Mouse (Mus musculus): Measurements from ENCODE around the gene Pramel1. TPM values are rescaled to one million over a fixed set of nuclear protein-coding genes. Genes with fewer than 3 reads are reported as not detected.
"Not testable (repeated sequence)": the region's sequence is repeated elsewhere in the genome, so short reads cannot be mapped to it uniquely, and the experiment has no call there.

Pramel1 gene
- 2.0 and 2.1 TPM in 2 replicates for polyA plus RNA-seq (2011; ENCODE audit: insufficient read depth, insufficient read length, low read depth, missing spikeins)

DNA sequence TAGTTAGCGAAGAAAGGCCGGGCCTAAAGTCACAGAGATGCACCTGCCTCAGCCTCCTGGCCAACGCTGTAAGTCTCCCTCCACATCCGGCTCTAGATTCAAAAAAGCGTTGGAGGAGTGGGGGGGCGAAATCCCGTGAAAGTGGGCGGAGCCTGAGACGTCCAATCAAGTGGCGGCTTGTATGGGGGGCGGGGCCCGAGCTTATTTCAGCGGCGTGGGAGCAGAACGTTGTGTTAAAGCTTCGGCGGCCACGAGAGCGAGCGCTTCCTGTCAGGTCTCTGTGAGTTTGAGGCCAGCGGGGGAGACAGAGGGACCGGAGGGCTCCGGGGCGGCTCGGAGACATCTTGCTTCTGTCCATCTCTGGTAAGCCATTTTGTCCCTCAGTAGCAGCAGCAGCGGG, at the start of gene Pramel1:
TSS of gene Pramel1 (plus strand) at position 248 of the 400 bp plus-strand sequence.
- Histone ChIP-seq H3K27ac (ENCODE audit: insufficient read depth, low read length) (no peak within 1 kb of the TSS), H3K4me1 (ENCODE audit: control insufficient read depth, insufficient read depth, low read length) (peaks cover 4% of the 10 kb centered on the region), H3K9me3 (replicated peaks; ENCODE audit: control insufficient read depth, insufficient read depth, low read length, poor library complexity, severe bottlenecking) (no peaks in the 10 kb centered on the region; the same call in 1 of the 2 replicates), H3K9ac (ENCODE audit: low read depth, poor library complexity, severe bottlenecking) (0 out of 2 replicates have a peak within 1 kb of the TSS, but pooled peaks have one; percentile 22), H3K36me3 (ENCODE audit: control insufficient read depth, insufficient read depth, low read length, poor library complexity, severe bottlenecking) (no peaks in the 10 kb centered on the region), H3K27me3 (ENCODE audit: control insufficient read depth, insufficient read depth, low read length, poor library complexity, severe bottlenecking) (0 out of 2 replicates have a peak, but pooled peaks cover 2% of the 10 kb centered on the region), H3K4me3 (ENCODE audit: low read depth, low read length) (0 out of 2 replicates have a peak within 1 kb of the TSS, but pooled peaks have one; percentile 9)
- TF ChIP-seq POLR2A (IDR thresholded peaks at IDR 0.05; ENCODE audit: insufficient read depth, low read length) (no peak), EP300 (IDR thresholded peaks at IDR 0.05; ENCODE audit: insufficient read depth, low read depth, low read length) (no peak), CTCF (IDR thresholded peaks at IDR 0.05; ENCODE audit: low read depth, low read length) (no peak)

DNA sequence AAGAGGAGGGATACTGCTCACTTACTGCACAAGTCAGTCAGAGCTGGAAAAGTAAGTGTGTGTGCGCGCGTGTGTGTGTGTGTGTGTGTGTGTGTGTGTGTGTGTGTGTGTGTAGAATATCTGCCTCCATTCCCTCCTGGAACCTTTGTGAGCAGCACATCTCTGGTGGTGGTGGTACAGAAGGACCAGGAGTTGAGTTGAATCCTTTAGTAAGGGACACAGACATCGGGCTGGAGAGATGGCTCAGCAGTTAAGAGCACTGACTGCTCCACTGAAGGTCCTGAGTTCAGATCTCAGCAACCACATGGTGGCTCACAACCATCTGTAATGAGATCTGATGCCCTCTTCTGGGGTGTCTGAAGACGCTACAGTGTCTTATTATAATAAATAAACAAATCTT, 48.7 kb upstream of the Pramel1 start:
- H3K4me1 ChIP-seq (ENCODE audit: control insufficient read depth, insufficient read depth, low read length); H3K9ac ChIP-seq (ENCODE audit: low read depth, poor library complexity, severe bottlenecking); H3K27me3 ChIP-seq (ENCODE audit: control insufficient read depth, insufficient read depth, low read length, poor library complexity, severe bottlenecking); H3K36me3 ChIP-seq (ENCODE audit: control insufficient read depth, insufficient read depth, low read length, poor library complexity, severe bottlenecking); H3K4me3 ChIP-seq (ENCODE audit: low read depth, low read length); H3K27ac ChIP-seq (ENCODE audit: insufficient read depth, low read length); H3K9me3 ChIP-seq (replicated peaks; ENCODE audit: control insufficient read depth, insufficient read depth, low read length, poor library complexity, severe bottlenecking): not testable (repeated sequence)

DNA sequence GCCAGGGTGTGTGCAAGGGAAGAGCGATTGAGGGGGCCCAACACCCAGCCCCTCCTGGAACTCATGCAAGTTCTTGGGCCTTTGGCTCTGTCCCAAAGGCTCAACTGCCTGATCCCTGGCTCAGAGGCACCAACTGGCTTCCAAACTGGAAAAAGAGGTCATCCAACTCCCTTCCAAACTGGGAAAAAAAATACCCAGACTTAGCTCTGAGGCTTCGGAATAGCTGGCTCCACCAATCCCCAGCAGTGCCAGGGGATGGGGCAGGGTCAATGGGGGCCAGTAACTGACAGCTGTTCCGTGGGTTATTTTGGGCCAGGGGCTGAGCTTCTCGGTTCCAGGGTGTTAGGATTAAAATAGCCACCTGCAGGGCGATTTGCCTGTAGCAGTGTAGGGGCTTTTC, 45.5 kb upstream of the Pramel1 start:
- H3K27ac ChIP-seq (ENCODE audit: insufficient read depth, low read length), result no peak overlapping the region
- TF ChIP-seq POLR2A (IDR thresholded peaks at IDR 0.05; ENCODE audit: insufficient read depth, low read length) (no peak), CTCF (IDR thresholded peaks at IDR 0.05; ENCODE audit: low read depth, low read length) (no peak), EP300 (IDR thresholded peaks at IDR 0.05; ENCODE audit: insufficient read depth, low read depth, low read length) (no peak)

DNA sequence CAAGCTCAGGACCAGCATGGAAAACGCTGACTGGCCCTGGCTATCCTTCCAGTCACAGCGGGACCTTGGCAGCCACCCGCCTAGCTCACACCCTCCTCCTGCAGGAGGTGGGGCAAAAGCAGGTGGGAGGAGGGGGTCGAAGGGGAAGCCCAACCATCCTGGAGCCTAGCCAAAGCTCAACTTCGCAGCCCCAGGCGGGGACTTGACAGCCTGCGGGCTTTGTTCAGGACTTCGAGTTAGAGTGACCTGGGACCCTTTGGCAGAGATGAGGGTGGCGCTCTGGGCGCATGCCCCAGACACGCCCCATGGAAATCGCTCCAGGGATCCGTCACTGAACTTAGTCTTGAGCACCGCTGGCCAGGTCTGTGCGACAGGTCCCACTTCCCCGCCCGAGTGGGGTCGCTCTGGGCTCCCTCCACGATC, 44.7 kb upstream of the Pramel1 start, which contains the start of gene Lrrc38:
TSS of gene Lrrc38 (plus strand) at position 274 of the 423 bp plus-strand sequence.
- Histone ChIP-seq H3K27me3 (ENCODE audit: control insufficient read depth, insufficient read depth, low read length, poor library complexity, severe bottlenecking) (peaks cover 10% of the 10 kb centered on the region; the same call in 1 of the 2 replicates), H3K4me1 (ENCODE audit: control insufficient read depth, insufficient read depth, low read length) (no peaks in the 10 kb centered on the region), H3K27ac (ENCODE audit: insufficient read depth, low read length) (no peak within 1 kb of the TSS), H3K9ac (ENCODE audit: low read depth, poor library complexity, severe bottlenecking) (peak within 1 kb of the TSS; percentile 52), H3K9me3 (replicated peaks; ENCODE audit: control insufficient read depth, insufficient read depth, low read length, poor library complexity, severe bottlenecking) (no peaks in the 10 kb centered on the region), H3K4me3 (ENCODE audit: low read depth, low read length) (peak within 1 kb of the TSS; percentile 57), H3K36me3 (ENCODE audit: control insufficient read depth, insufficient read depth, low read length, poor library complexity, severe bottlenecking) (no peaks in the 10 kb centered on the region)
- TF ChIP-seq POLR2A (IDR thresholded peaks at IDR 0.05; ENCODE audit: insufficient read depth, low read length), result no peak

More for the DNA sequence above, 45.5 kb upstream of the Pramel1 start:
- no peaks in the 10 kb centered on the region for H3K36me3 ChIP-seq (ENCODE audit: control insufficient read depth, insufficient read depth, low read length, poor library complexity, severe bottlenecking)
- H3K4me3 ChIP-seq (ENCODE audit: low read depth, low read length), result no peak overlapping the region
- H3K4me1 ChIP-seq (ENCODE audit: control insufficient read depth, insufficient read depth, low read length), result no peaks in the 10 kb centered on the region
- H3K9ac ChIP-seq (ENCODE audit: low read depth, poor library complexity, severe bottlenecking), result no peak overlapping the region
- H3K27me3 ChIP-seq (ENCODE audit: control insufficient read depth, insufficient read depth, low read length, poor library complexity, severe bottlenecking), result peaks cover 10% of the 10 kb centered on the region; the same call in 1 of the 2 replicates
- H3K9me3 ChIP-seq (replicated peaks; ENCODE audit: control insufficient read depth, insufficient read depth, low read length, poor library complexity, severe bottlenecking), result no peaks in the 10 kb centered on the region

DNA sequence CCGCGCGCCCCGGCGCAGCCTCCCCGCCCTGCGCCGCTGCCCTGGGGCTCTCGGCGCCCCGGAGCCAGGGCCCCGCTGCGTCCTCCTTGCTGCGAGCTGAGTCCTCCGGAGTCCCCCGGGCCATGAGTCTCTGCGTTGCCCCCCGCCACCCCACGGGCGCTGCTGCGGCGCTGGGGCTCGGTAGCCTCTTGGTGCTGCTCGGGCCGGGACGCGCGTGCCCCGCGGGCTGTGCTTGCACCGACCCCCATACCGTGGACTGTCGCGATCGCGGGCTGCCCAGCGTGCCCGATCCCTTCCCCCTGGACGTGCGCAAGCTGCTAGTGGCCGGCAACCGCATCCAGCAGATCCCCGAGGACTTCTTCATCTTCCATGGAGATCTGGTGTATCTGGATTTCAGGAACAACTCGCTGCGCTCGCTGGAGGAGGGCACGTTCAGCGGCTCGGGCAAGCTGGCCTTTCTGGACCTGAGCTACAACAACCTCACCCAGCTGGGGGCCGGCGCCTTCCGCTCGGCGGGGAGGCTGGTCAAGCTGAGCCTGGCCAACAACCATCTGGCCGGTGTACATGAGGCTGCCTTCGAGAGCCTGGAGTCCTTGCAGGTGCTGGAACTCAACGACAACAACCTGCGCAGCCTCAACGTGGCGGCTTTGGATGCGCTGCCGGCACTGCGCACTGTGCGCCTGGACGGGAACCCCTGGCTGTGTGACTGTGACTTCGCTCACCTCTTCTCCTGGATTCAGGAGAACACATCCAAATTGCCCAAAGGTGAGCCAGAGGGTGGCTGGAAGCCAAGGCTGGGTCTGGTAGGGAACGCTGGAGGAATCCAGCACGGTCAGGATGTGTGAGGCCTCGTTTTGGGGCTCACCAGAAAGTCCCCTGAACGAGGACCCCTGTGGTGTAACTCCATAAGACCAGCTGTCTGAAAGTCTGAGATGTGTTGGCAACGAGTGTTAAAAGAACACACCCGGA, 43.9 kb upstream of the Pramel1 start:
- Histone ChIP-seq H3K9me3 (replicated peaks; ENCODE audit: control insufficient read depth, insufficient read depth, low read length, poor library complexity, severe bottlenecking) (no peaks in the 10 kb centered on the region), H3K4me3 (ENCODE audit: low read depth, low read length) (peak overlapping the region; percentile 57), H3K27ac (ENCODE audit: insufficient read depth, low read length) (no peak overlapping the region), H3K36me3 (ENCODE audit: control insufficient read depth, insufficient read depth, low read length, poor library complexity, severe bottlenecking) (no peaks in the 10 kb centered on the region), H3K27me3 (ENCODE audit: control insufficient read depth, insufficient read depth, low read length, poor library complexity, severe bottlenecking) (peaks cover 10% of the 10 kb centered on the region; the same call in 1 of the 2 replicates), H3K4me1 (ENCODE audit: control insufficient read depth, insufficient read depth, low read length) (no peaks in the 10 kb centered on the region), H3K9ac (ENCODE audit: low read depth, poor library complexity, severe bottlenecking) (peak overlapping the region; percentile 52)
- TF ChIP-seq POLR2A (IDR thresholded peaks at IDR 0.05; ENCODE audit: insufficient read depth, low read length) (no peak), CTCF (IDR thresholded peaks at IDR 0.05; ENCODE audit: low read depth, low read length) (no peak), EP300 (IDR thresholded peaks at IDR 0.05; ENCODE audit: insufficient read depth, low read depth, low read length) (no peak)

DNA sequence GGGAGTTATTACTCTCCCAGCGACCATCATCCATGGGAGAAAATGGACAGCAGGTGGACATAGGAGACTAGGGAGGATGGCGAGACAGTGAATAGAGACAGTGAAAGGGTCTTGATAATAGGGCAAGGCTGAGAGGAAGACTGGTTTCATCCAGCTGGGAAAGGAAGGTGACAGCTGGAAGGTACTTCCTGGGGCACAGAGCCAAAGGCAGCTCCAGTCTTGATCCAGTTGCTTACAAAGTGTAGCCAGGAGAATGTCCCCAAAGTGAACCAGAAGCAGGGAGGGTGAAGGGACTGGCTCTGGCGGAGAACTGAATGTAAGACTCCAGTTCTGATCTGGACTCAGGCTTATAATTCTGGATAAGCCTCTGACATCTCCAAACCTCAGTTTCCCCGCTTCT, 41.9 kb upstream of the Pramel1 start:
- no peaks in the 10 kb centered on the region for H3K36me3 ChIP-seq (ENCODE audit: control insufficient read depth, insufficient read depth, low read length, poor library complexity, severe bottlenecking)
- no peak for TF ChIP-seq EP300 (IDR thresholded peaks at IDR 0.05; ENCODE audit: insufficient read depth, low read depth, low read length)
- TF ChIP-seq CTCF (IDR thresholded peaks at IDR 0.05; ENCODE audit: low read depth, low read length), result no peak
- no peak for TF ChIP-seq POLR2A (IDR thresholded peaks at IDR 0.05; ENCODE audit: insufficient read depth, low read length)
- H3K9me3 ChIP-seq (replicated peaks; ENCODE audit: control insufficient read depth, insufficient read depth, low read length, poor library complexity, severe bottlenecking), result no peaks in the 10 kb centered on the region
- H3K27me3 ChIP-seq (ENCODE audit: control insufficient read depth, insufficient read depth, low read length, poor library complexity, severe bottlenecking), result peaks cover 10% of the 10 kb centered on the region; the same call in 1 of the 2 replicates
- no peak overlapping the region for H3K27ac ChIP-seq (ENCODE audit: insufficient read depth, low read length)
- no peaks in the 10 kb centered on the region for H3K4me1 ChIP-seq (ENCODE audit: control insufficient read depth, insufficient read depth, low read length)
- no peak overlapping the region for H3K4me3 ChIP-seq (ENCODE audit: low read depth, low read length)
- H3K9ac ChIP-seq (ENCODE audit: low read depth, poor library complexity, severe bottlenecking), result no peak overlapping the region

Measured in ES-Bruce4 (cell line).